Mouse (Mus musculus): ENCODE data around the gene Defb43.

Defb43 gene

GRCm38 (mm10) chr14:63011471-63011870 is at the start of gene Defb43:
Gene Defb43 (plus strand): TSS chr14:63011771.
- DNase-seq (ENCODE audit: extremely low spot score, low spot score), result no peak

DNA sequence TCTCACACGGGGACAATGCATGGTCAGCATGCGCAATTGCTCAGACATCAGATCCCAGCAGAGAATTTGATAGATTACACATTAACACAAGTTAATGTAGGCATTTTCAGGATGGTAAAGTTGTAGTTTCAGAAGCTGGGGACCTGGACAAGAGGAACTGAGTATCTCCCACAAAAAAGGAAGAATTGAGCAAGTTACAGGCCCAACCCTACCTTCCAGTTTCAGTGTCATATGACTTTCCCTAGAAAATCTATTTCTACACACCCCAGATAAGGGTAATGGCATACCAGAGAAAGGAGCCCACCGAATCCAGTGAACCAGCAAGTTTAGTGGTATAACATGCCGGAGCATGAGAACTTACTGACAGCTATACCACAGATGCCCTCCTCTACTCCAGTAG is 47.9 kb upstream of the Defb43 start:
- no peak for DNase-seq (ENCODE audit: extremely low spot score, low spot score)

DNA sequence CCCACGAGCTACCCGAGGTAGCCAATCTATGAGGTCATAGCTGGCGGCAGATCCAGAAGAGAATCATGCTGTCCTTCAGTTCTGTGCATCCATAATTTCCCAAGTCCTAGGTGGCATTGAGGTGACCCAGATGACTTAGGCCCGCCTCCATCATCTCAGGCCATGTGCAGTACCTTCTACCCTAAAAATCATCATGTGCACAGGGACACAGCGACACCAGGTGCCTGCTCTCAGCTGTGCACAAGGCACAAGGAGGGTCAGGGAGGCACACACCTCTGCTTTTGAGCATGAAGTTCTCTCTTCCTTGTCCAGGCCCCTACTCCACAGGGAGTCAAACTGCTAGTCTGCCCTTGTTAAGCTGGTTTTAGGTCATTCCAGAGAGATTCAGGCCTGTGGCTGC is 46.2 kb upstream of the Defb43 start:
- DNase-seq (ENCODE audit: extremely low spot score, low spot score), result no peak

DNA sequence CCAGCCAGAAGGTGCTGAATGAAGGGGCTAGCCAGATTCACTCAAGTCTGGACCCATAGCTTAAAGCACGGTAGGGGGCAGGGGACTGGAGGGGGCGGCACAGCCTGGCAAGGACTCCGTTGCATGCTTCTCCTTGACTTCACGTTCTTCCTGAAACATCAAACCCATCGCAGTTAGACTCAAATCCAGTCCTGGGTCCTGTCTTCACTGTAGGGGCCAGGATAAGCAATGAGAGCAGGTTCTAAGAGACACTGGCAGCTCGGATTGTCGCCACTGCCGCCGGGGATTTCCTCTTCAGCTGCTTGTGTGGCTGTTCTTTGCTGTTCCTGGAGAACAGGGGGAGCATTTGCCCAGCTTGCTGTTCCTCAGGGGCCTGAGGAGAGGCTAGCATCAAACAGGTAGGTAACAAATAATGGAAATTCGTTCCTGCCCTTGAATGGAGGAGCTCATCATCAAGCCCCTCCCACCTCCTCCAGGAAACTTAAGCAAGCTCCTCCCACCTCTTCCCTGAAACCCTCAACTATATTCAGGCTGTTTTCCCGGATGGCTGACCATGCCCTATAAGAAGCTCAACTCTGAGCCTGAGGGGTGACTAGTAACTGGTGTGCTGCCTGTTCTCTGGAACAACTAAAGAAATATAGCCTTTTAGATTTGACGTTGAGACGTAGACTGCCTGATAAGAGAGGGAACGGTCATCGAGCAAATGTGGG is 45.6 kb upstream of the Defb43 start:
- DNase-seq (ENCODE audit: extremely low spot score, low spot score), result peak; percentile 21

- peak; percentile 77 for DNase-seq (ENCODE audit: extremely low spot score, low spot score)
Observed at GRCm38 (mm10) chr14:62975046-62975445, 36.5 kb upstream of the Defb43 start.

DNA sequence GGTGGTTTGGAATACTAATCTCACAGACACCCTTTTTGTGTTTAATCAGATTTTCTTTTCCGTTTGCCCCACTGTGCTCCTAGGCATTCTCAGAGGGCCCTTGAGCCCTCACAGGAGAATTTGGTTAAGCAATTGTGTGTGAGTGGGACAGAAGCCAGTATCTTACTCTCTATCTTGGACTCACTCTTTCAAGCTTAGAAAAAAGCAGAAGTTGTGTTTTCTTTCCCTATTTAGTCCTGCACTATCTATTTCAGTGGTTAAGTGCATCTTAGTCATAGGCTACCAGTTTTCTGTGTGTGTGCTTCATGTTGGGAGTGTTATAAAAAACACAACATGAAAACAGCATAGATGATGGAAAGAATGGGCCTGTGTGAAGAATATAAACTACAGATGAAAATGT is 31.8 kb upstream of the Defb43 start:
- DNase-seq (ENCODE audit: extremely low spot score, low spot score), result no peak

DNA sequence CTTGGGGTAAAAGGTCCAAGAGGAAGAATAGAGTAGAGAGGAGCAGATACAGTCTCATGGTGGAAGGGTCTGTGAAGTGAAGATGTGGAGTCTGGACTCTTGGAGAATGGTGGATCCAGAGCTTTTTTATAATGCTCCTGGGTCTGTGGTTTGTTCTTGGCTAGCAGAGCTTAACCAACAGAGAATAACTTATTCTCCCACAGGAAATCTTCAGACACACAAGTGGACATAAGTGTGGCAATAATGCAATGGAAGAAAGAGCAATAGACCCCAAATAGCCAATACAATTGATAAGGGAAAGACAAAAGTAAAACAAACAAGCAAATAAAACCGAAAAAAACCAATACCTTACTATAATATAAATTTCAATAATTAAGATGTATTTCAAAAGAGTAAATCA is 27.2 kb upstream of the Defb43 start, which contains the start of gene Defb48:
Gene Defb48 (minus strand): TSS at position 101 of the 400 bp plus-strand sequence.
- DNase-seq (ENCODE audit: extremely low spot score, low spot score), result no peak

GRCm38 (mm10) chr14:62991271-62991670 is 20.3 kb upstream of the Defb43 start:
- no peak for DNase-seq (ENCODE audit: extremely low spot score, low spot score)

DNA sequence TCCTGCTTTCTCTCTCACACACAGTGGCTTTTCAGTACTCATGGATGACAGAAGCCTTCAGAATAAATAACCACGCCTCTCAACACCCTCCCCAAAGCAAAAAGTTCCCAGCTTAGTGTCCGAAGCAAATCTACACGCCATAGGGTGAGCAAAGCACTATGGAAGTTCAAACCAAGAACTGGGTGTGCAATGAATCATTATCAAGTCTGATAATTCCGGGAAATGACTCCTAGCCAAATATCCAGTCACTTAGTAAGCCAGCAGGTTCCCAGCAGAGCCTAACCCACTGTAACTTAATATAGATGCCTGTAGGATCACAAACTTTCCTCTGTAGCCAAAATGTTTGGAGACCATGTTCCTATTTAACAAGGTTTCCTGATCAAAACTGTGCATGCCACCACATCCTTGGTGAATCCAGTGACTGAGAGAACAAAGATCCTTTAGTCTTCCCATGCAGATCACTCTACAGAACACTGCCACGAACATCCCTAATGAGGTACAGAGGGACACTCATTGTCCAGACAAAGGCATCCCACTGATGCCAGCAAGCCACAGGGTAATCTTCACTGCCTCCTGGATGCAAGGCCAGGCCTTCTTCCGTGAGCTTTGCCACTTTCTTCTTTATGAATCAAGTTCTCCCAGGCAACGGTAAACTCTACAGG is 19.6 kb upstream of the Defb43 start:
- DNase-seq (ENCODE audit: extremely low spot score, low spot score), result no peak

GRCm38 (mm10) chr14:62997777-62998176 is 13.8 kb upstream of the Defb43 start, which contains the start of gene Defb47:
Gene Defb47 (plus strand): TSS chr14:62998077.
- DNase-seq (ENCODE audit: extremely low spot score, low spot score), result no peak

- DNase-seq (ENCODE audit: extremely low spot score, low spot score), result no peak
Observed at GRCm38 (mm10) chr14:62998977-62999376, 12.6 kb upstream of the Defb43 start.

GRCm38 (mm10) chr14:63002588-63002987 is 9.0 kb upstream of the Defb43 start:
- no peak for DNase-seq (ENCODE audit: extremely low spot score, low spot score)

- DNase-seq (ENCODE audit: extremely low spot score, low spot score), result no peak
Observed at GRCm38 (mm10) chr14:63013082-63013481, 1.5 kb downstream of the Defb43 start.

DNA sequence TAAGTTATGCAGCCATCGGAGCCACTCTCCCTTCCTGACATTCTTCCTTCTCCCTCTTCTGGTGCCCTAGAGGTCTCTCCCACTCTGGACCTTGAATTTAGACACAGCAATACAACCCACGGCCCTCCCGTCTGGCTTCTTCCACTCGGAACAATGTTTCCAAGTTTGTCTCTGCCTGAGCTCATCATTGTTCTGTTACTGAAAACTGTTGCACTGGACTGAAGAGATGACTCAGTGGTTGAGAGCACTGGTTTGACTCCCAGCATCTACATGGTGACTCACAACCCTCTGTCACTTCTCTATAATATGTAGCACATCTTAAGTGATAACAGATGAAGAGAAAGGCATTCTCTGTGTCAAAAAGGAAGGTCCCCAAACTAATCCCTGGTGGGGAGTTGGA is 3.1 kb downstream of the Defb43 start:
- DNase-seq (ENCODE audit: extremely low spot score, low spot score), result no peak

DNA sequence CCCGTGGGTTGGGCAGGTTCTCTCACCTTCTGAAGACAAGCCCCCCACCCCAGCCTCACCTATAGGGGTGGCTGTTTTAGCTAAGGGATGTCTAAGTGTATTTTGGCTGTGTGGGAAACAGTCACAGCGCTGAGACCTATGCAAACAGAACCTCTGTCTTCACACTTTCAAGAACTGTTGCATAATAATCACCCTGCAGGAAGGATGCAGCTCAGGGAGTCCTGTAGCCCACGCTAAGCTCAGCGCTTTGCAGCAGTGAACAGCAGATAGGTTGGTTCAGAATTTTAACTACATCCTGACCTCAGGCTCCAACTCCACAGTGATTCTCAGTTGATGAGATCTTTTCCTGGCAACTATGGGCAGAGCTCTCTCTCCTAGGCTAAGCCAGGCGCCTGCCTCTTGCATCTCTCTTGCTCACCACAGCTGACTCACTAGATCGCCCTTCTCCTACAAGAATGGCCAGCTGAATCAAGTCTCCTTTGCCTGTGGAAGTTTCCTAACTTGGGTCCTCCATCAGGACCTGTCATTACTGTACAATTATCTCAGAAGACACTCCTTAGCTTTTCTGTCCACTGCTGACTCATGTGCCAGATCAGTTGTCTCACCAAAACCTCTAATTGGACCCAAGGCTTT is 9.1 kb downstream of the Defb43 start:
- no peak for DNase-seq (ENCODE audit: extremely low spot score, low spot score)

DNA sequence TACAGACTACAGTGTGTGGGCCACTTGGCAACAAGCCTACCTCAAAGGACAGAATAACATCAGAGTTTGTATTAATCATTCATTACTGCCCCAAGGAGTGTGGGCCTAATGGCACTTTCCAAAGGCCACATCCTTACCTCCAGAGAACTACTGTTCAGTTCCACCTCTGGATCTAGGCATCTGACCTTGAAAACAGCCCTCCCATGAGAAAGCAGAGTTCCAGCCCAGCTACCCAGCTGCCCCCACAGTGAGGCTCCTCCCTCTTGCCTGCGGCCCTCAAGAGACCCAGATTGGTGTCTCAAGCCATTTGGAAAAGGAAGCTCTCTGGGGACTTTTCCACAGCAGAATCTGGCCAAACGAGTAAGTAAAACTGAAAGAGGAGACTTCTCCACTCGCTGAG is 35.1 kb downstream of the Defb43 start, which contains the start of gene Defb42:
Gene Defb42 (plus strand): TSS at position 301 of the 400 bp plus-strand sequence.
- no peak for DNase-seq (ENCODE audit: extremely low spot score, low spot score)

DNA sequence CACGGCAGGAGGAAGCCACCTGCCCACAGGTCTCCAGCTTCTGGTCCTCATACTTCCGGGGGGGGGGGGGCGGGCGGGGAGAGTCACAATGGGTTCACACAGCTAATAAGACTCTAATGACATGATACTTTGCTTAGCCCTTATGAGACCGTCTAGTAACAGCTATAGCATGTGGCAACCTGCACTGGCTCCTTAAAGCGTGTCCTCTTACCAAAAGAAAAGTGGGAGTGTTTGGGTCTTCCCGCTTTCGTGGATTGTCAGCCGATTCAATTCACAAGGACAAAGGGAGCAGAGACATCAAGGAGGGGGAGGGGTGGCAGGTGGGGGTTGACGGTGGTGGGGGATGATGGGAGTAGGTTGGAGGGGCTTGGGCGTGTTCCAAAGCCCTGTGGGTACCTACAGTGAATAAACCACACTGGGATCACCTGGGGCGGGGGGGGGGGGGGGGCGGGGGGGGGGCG is 38.4 kb downstream of the Defb43 start, which contains the start of gene Defb30:
Gene Defb30 (minus strand): TSS at position 51 of the 461 bp plus-strand sequence.
- DNase-seq (ENCODE audit: extremely low spot score, low spot score), result no peak

GRCm38 (mm10) chr14:63050769-63051168 is 39.2 kb downstream of the Defb43 start:
- peak; percentile 71 for DNase-seq (ENCODE audit: extremely low spot score, low spot score)

GRCm38 (mm10) chr14:63054729-63055128 is 43.2 kb downstream of the Defb43 start:
- peak; percentile 21 for DNase-seq (ENCODE audit: extremely low spot score, low spot score)

- no peak for DNase-seq (ENCODE audit: extremely low spot score, low spot score)
Observed at GRCm38 (mm10) chr14:63060361-63060760, 48.8 kb downstream of the Defb43 start.

DNA sequence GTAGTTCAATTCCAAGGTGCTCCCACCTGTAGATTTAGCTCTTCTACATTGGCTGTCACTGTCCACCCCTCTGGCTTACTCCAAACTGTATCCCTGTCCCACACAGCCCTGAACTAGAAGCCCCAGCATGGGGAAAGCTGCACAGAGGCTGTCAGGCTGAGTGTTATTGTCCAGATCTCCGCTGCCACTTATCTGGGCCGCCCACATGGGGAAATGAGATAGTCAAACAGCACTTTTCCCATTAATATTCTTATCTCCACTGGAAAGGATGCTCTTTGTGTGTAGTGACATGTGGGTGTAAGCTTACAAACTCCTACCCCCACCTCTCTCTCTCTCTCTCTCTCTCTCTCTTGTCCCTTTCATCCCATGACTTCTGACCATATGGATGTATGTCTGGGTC is 50.6 kb downstream of the Defb43 start:
- DNase-seq (ENCODE audit: extremely low spot score, low spot score), result no peak

- DNase-seq (ENCODE audit: extremely low spot score, low spot score), result no peak
Observed at GRCm38 (mm10) chr14:63065391-63065790, 53.8 kb downstream of the Defb43 start.
